Mouse (Mus musculus) embryonic facial prominence, embryonic 11.5 days (tissue): Measurements from ENCODE around the gene Rfx4. TPM values are rescaled to one million over a fixed set of nuclear protein-coding genes. Genes with fewer than 3 reads are reported as not detected.

Experiments used
- ATAC-seq: fragments of 200-750 bp; cut with Nextera tagmentation; replicated peaks from 2 replicates; pipeline ENCODE4 v1.8.0; 2017; ENCODE audit warnings: low read depth; ENCODE audit not compliant: insufficient number of reproducible peaks, low FRiP score, low TSS enrichment
- DNase-seq: peaks from one replicate; pipeline ENCODE4 v3.0.0-alpha.2; 2015; ENCODE audit warnings: low spot score
- H3K27ac ChIP-seq: fragments of 300-500 bp; sonication (generic); replicated peaks from 2 replicates; pipeline ENCODE4 v1.5.1; 2014; ENCODE audit warnings: mild to moderate bottlenecking, low read depth, low read length, control low read depth
- H3K27me3 ChIP-seq: fragments of 300-500 bp; sonication (generic); 2 replicates; pipeline ENCODE4 v1.6.1; 2014; ENCODE audit warnings: mild to moderate bottlenecking, low read length, moderate library complexity, mixed read lengths; ENCODE audit not compliant: control insufficient read depth, insufficient read depth
- H3K36me3 ChIP-seq: fragments of 300-500 bp; sonication (generic); replicated peaks from 2 replicates; pipeline ENCODE4 v1.6.1; 2014; ENCODE audit warnings: low read depth, mild to moderate bottlenecking, low read length, moderate library complexity, mixed read lengths; ENCODE audit not compliant: control insufficient read depth, insufficient read depth
- H3K4me1 ChIP-seq: fragments of 300-500 bp; sonication (generic); 2 replicates; pipeline ENCODE4 v1.6.1; 2014; ENCODE audit warnings: low read length, mixed read lengths; ENCODE audit not compliant: control insufficient read depth, insufficient read depth
- H3K4me2 ChIP-seq: fragments of 300-500 bp; sonication (generic); 2 replicates; pipeline ENCODE4 v1.6.1; 2014; ENCODE audit warnings: low read depth, mild to moderate bottlenecking, control low read depth, low read length, moderate library complexity
- H3K4me3 ChIP-seq: fragments of 300-500 bp; sonication (generic); 2 replicates; pipeline ENCODE4 v1.5.1; 2014; ENCODE audit warnings: low read depth, low read length, control low read depth
- H3K9ac ChIP-seq: fragments of 300-500 bp; sonication (generic); replicated peaks from 2 replicates; pipeline ENCODE4 v1.6.1; 2014; ENCODE audit warnings: mild to moderate bottlenecking, control low read depth, low read length
- H3K9me3 ChIP-seq: fragments of 300-500 bp; sonication (generic); replicated peaks from 2 replicates; pipeline ENCODE4 v1.6.1; 2016; ENCODE audit warnings: mild to moderate bottlenecking, low read length, inconsistent platforms, mixed read lengths; ENCODE audit not compliant: control insufficient read depth
- WGBS: fragments of 180-500 bp; shearing (Covaris S2); extraction: QIAGEN DNeasy Blood & Tissue Kit; methylation state at CpG from one replicate; pipeline ENCODE4 v1.1.7; 2014; 5-methylcytosine and 5-hydroxymethylcytosine counted together
- polyA plus RNA-seq: library from polyadenylated mRNA; unstranded; fragments of >200 nt; fragmentation: Nextera tagmentation; extraction: Ambion mirVana; gene quantifications from 2 replicates; pipeline ENCODE4 v1.2.1, GENCODE M21; 2014

Gene Rfx4
- polyA plus RNA-seq, 1 experiment from 2014 or later, result 5.2 TPM

DNA sequence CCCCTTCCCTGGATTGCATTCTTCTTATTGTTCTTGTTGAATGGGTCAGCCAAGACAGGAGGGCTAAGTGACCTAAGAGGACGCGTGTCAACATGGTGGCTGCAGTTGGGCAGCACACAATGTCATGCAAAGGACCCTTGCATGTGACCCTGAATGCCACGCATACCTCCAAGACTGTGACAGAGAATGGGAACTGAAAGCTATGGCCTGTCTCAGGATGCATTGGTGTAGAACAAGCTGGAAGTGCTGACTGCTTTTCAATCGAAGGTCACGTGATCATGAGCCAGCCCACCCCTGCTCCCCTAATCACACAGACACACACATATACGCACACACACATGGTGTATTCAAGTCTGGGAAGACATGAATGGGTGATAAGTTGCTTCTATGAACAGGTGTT, 107.6 kb downstream of the Rfx4 start:
- no peak for DNase-seq
- ATAC-seq, result no peak
- no peak overlapping the region for H3K4me2 ChIP-seq
- WGBS, result 84% methylated on average over 6 of the region's 6 CpGs
- no peak overlapping the region for H3K4me3 ChIP-seq
- H3K4me1 ChIP-seq, result peaks cover 3% of the 10 kb centered on the region; the same call in 1 of the 2 replicates
- no peaks in the 10 kb centered on the region for H3K9me3 ChIP-seq
- no peaks in the 10 kb centered on the region for H3K27me3 ChIP-seq
- no peak overlapping the region for H3K27ac ChIP-seq
- no peak overlapping the region for H3K9ac ChIP-seq
- H3K36me3 ChIP-seq, result no peaks in the 10 kb centered on the region

DNA sequence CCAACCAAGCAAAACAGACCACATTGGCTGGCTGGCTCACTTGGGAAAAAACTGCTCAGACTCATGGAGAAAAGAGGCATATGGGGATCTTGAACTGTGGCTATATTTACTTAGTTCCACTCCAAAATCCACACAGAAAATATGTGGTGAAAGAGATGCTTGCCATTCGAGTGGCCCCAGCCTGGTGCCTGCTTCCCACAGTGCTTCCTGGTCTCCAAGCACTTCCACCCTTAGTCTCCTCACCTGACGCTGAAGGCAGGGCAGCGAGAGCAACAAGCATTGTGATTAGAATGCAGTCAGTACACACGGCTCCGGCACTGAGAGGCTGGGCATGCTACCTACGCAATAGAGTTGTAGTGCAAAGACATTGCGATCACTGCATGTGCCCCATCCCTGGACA, 111.7 kb downstream of the Rfx4 start:
- Histone ChIP-seq H3K27ac (no peak overlapping the region), H3K9me3 (no peaks in the 10 kb centered on the region), H3K4me3 (no peak overlapping the region), H3K4me2 (no peak overlapping the region), H3K36me3 (no peaks in the 10 kb centered on the region), H3K27me3 (no peaks in the 10 kb centered on the region), H3K9ac (no peak overlapping the region), H3K4me1 (no peaks in the 10 kb centered on the region)
- no peak for DNase-seq
- ATAC-seq, result no peak
- WGBS, result 87% methylated on average over 7 of the region's 7 CpGs

DNA sequence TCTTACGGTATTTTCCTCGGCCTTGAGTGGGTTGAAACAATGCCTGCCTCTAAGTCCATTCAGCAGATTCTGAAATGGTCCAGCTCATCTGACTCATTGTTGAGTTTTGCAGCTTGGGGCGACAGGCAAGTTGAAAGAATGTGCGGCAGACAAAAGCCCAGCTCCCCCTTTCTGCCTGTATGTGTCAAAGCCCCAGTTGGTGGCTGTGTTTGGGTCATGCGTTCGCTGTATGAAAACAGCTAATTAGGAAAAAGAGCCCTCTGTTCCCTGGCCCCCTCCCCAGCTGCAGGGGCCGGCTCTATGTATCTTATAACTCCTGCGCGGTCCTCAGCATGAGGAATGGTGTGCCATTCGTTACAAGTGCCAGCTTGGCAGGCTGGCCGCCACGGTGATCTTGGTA, 115.4 kb downstream of the Rfx4 start:
- no peaks in the 10 kb centered on the region for H3K36me3 ChIP-seq
- no peak overlapping the region for H3K4me2 ChIP-seq
- H3K27me3 ChIP-seq, result no peaks in the 10 kb centered on the region
- H3K27ac ChIP-seq, result no peak overlapping the region
- DNase-seq, result peak; percentile 22
- ATAC-seq, result no peak
- no peaks in the 10 kb centered on the region for H3K9me3 ChIP-seq
- 52% methylated on average over 12 of the region's 12 CpGs for WGBS
- H3K9ac ChIP-seq, result no peak overlapping the region
- H3K4me1 ChIP-seq, result no peaks in the 10 kb centered on the region
- no peak overlapping the region for H3K4me3 ChIP-seq

DNA sequence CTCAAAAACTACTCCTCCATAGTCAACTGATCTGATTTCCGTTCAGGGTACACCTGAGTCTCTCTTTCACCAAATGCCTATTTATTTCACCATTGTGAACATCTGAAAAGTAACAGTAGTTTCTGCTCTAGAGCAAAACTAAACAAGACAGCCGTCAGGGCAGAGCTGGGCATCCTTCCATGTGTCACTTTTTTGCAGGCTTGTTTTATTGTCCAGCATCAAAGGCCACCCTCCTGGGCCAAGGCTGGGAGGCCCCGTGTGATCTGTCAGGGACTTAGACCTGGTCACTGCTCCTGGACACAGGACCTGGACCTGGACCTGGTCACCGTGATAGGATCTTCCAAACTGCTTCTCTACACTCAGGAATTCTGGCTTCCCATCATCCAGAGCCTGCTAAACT, 116.1 kb downstream of the Rfx4 start:
- Histone ChIP-seq H3K9ac (no peak overlapping the region), H3K27ac (no peak overlapping the region), H3K4me3 (no peak overlapping the region), H3K9me3 (no peaks in the 10 kb centered on the region), H3K27me3 (no peaks in the 10 kb centered on the region), H3K4me2 (no peak overlapping the region), H3K36me3 (no peaks in the 10 kb centered on the region), H3K4me1 (no peaks in the 10 kb centered on the region)
- DNase-seq (no peak), ATAC-seq (no peak)
- 72% methylated on average over 4 of the region's 4 CpGs for WGBS

DNA sequence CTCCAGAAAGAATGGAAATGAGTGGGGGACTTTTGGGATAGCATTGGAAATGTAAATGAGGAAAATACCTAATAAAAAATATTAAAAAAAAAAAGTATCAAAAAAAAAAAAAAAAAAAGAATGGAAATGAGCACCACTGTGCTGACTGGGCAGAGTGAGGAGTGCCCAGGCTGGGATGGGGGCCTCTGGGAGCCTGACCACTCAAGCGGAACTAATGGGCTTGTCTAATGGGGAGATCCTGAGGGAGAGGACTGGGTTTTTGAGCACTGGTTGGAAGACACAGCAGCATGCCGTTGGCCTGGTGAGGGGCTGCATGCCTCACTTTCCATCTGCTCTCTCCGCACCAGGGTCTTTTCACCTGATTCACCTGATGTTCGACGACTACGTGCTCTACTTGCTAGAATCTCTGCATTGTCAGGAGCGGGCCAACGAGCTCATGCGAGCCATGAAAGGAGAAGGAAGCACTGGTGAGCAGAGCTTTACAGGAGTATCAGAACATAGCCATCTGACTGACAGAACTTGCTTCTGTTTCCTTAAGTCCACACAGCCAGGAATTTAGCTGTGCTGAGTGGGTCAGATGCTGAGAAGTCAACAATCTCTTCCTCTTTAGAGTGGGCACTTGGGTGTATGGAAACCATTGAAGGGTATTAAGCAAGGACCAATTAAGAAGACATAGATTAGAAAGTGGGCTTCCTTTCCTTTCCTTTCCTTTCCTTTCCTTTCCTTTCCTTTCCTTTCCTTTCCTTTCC, 124.1 kb downstream of the Rfx4 start:
- DNase-seq, result no peak

DNA sequence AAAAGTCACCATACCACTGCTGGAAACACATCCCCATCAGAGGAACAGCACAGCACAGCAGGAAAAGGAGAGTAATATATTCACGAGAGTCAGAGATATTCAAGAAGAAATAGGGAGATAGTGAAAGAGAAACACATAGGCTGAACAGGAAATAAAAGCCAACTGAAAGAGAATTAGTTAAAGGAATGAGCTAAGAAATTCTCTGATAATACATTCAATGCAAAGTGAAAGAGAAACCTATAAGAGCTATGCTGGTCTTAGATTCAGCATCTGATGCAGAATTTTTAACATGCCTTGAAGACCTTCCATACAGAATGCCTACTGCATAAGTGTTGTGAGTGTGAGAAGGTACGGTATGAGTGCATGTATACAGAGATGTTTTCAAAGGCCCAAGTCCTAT, 126.7 kb downstream of the Rfx4 start:
- Histone ChIP-seq H3K9ac (no peak overlapping the region), H3K4me2 (no peak overlapping the region), H3K4me3 (no peak overlapping the region), H3K27ac (no peak overlapping the region), H3K36me3 (no peaks in the 10 kb centered on the region), H3K27me3 (no peaks in the 10 kb centered on the region), H3K9me3 (no peaks in the 10 kb centered on the region), H3K4me1 (no peaks in the 10 kb centered on the region)
- no peak for ATAC-seq
- WGBS, result 85% methylated on average over 2 of the region's 2 CpGs
- DNase-seq, result no peak

More for the DNA sequence above, 124.1 kb downstream of the Rfx4 start:
- H3K9ac ChIP-seq, result no peak overlapping the region
- no peak overlapping the region for H3K4me2 ChIP-seq
- no peak overlapping the region for H3K4me3 ChIP-seq
- H3K27me3 ChIP-seq, result no peaks in the 10 kb centered on the region
- no peaks in the 10 kb centered on the region for H3K9me3 ChIP-seq
- 60% methylated on average over 9 of the region's 9 CpGs for WGBS
- no peak overlapping the region for H3K27ac ChIP-seq
- no peaks in the 10 kb centered on the region for H3K36me3 ChIP-seq
- H3K4me1 ChIP-seq, result no peaks in the 10 kb centered on the region
- 0 out of 2 replicates have a peak, but pooled peaks have one; percentile 9 for ATAC-seq

DNA sequence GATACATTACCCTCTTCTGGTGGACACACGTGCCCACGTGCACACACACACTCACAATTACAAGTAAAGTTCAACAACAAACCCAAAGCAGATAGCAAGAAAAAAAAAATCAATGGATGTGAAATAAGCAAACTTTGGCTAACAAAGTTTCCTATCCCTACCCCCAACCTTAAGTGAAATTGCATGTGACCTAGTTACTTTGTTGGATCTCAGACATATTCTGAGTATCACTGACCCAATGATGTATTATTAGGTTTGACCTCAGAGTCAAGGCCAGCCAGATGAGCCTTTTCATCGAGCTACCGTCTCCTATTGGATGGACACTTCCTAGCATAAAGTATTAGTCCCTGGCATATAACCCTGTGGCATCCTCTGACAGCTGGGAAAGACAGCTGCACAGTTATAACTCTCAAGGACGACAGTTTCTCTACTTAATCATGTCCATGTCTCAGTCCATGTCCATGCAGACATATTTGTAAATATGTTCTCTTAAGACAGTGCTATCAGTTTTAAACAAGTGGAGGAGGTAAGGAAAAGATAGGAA, 129.6 kb downstream of the Rfx4 start:
- H3K27ac ChIP-seq, result no peak overlapping the region
- no peaks in the 10 kb centered on the region for H3K9me3 ChIP-seq
- ATAC-seq, result no peak
- no peaks in the 10 kb centered on the region for H3K27me3 ChIP-seq
- no peaks in the 10 kb centered on the region for H3K36me3 ChIP-seq
- no peak overlapping the region for H3K4me2 ChIP-seq
- 75% methylated on average over 5 of the region's 5 CpGs for WGBS
- no peaks in the 10 kb centered on the region for H3K4me1 ChIP-seq
- no peak overlapping the region for H3K4me3 ChIP-seq
- no peak for DNase-seq
- no peak overlapping the region for H3K9ac ChIP-seq

DNA sequence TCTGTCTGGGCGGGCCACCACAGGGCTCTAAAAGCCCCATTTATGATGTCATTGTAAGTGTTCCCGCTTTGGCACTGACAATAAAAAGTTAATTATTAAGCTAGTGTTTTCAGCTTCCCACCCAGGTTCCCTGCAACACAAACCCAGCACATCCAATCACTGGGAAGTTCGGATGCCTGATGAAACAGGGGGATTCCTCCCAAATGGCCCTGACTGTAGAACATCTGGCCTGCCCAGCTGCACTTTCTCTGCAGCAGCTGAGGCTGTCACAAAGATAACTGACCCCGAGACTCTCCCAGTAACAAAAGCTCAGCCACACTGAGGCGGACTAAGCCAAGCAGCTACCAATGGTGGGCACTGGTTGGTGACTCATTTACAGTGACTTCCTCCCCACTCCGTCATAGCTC, 130.4 kb downstream of the Rfx4 start:
- 42% methylated on average over 6 of the region's 6 CpGs for WGBS
- ATAC-seq (no peak), DNase-seq (no peak)

More for the DNA sequence above, 130.4 kb downstream of the Rfx4 start:
- H3K27me3 ChIP-seq, result no peaks in the 10 kb centered on the region
- H3K9me3 ChIP-seq, result no peaks in the 10 kb centered on the region
- H3K4me1 ChIP-seq, result no peaks in the 10 kb centered on the region
- no peak overlapping the region for H3K4me2 ChIP-seq
- H3K27ac ChIP-seq, result no peak overlapping the region
- no peak overlapping the region for H3K9ac ChIP-seq
- no peak overlapping the region for H3K4me3 ChIP-seq
- H3K36me3 ChIP-seq, result no peaks in the 10 kb centered on the region
